Comparison of ENCODE assay signal across 8 mouse cellular contexts in the genomic region with DNA sequence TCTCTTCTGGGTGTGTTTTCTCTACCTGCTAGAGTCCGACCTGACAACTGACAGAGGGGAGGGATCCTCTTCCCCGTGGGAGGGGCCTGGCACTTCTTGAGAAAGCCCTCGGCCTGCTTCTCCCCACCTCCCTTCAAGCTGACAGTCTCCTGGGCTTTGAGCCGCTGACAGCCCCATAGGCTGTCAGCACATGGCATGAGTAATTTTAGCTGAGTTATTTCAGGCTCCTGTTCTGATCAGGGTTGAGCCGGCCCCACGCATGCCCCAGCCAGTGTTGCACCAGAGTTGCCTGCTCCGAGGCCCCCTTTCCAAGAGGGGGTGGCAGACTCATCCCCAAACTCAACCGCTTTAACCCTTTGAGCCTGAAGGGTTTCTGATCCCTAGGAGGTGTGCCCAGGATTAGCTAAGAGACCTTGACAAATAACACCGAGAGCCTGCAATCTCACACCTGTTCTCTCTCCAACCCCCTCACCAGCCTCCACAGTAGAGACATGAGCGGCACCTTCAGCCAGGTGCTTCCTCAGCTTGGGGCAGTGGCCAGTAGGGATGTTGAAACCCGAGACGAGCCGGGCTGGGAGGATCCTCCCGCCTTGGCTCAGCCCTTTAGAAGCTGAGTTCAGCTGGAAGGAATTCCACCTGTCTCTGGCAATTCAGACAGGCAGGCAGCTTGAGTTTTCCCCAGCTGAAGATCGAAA. TPM values are rescaled to one million over a fixed set of nuclear protein-coding genes. Genes with fewer than 3 reads are reported as not detected.
A peak's percentile ranks its signal among the peaks of the same experiment; 100 is the strongest.
DNase-seq lines count a peak whose midpoint lies in the region; TF ChIP-seq lines count a peak whose summit lies in the region.

No protein-coding gene starts in this region.

- TF ChIP-seq POLR2A in bone marrow macrophage, adult 2 months (IDR thresholded peaks at IDR 0.05; ENCODE audit: borderline replicate concordance, low read depth, low read length) = no peak

- H3K4me3 ChIP-seq in bone marrow macrophage, adult 2 months (ENCODE audit: insufficient read depth, low read length) = peak overlapping the region; percentile 1; the same call in 1 of the 2 replicates

- TF ChIP-seq CTCF in bone marrow macrophage, adult 2 months (IDR thresholded peaks at IDR 0.05; ENCODE audit: low read depth, low read length) = no peak

- H3K4me1 ChIP-seq in bone marrow macrophage, adult 2 months (ENCODE audit: control insufficient read depth, insufficient read depth, low read length) = peaks cover 31% of the 10 kb centered on the region

- no peak overlapping the region for H3K27ac ChIP-seq in bone marrow macrophage, adult 2 months (ENCODE audit: insufficient read depth, low read depth, low read length)

- DNase-seq in kidney, adult 11 months = peak; percentile 64
- no peak for DNase-seq in kidney, postnatal 14 days
- DNase-seq in frontal cortex, postnatal 14 days (ENCODE audit: low spot score in 2 of 2) = peak; percentile 47 to 66
- DNase-seq in kidney, adult 18-20 months = peak; percentile 52
- peak; percentile 78 to 86 for DNase-seq in right cerebral cortex, postnatal 10 days (ENCODE audit: low spot score in 2 of 2)
- no peak for DNase-seq in retina, embryonic 14.5 days (ENCODE audit: low spot score)
- no peak for DNase-seq in ovary, postnatal 10 days (ENCODE audit: low spot score)

RNA-seq across cellular contexts. Expression of a gene that starts 13.6 kb away (rescaled TPM):
- not detected in 2 replicates for polyA plus RNA-seq in bone marrow macrophage, adult 2 months (2012; ENCODE audit: insufficient read depth, insufficient read length, missing spikeins)

RNA-seq across cellular contexts. Expression of a gene that starts 19.1 kb away (rescaled TPM):
- not detected in 2 replicates for polyA plus RNA-seq in bone marrow macrophage, adult 2 months (2012; ENCODE audit: insufficient read depth, insufficient read length, missing spikeins)

RNA-seq across cellular contexts. Expression of a gene that starts 21.1 kb away (rescaled TPM):
- 3.2 and 4.3 TPM in 2 replicates for polyA plus RNA-seq in bone marrow macrophage, adult 2 months (2012; ENCODE audit: insufficient read depth, insufficient read length, missing spikeins)

RNA-seq across cellular contexts. Expression of a gene that starts 25.4 kb away (rescaled TPM):
- not detected in 2 replicates for polyA plus RNA-seq in bone marrow macrophage, adult 2 months (2012; ENCODE audit: insufficient read depth, insufficient read length, missing spikeins)

RNA-seq across cellular contexts. Expression of a gene that starts 25.4 kb away (rescaled TPM):
- polyA plus RNA-seq in bone marrow macrophage, adult 2 months (2012; ENCODE audit: insufficient read depth, insufficient read length, missing spikeins) = 24.2 and 25.0 TPM in 2 replicates

Comparison
In these comparisons a context has a peak if more than half of its experiments do, and no peak if none do; other contexts are left out.
1. DNase-seq: peak in kidney, adult 11 months (single experiment), frontal cortex, postnatal 14 days (2 of 2), kidney, adult 18-20 months (single experiment) and right cerebral cortex, postnatal 10 days (2 of 2); none in kidney, postnatal 14 days (single experiment), retina, embryonic 14.5 days (single experiment) and ovary, postnatal 10 days (single experiment).